Mouse (Mus musculus): ENCODE measurements around the gene Bach2.

The Bach2 gene

DNA sequence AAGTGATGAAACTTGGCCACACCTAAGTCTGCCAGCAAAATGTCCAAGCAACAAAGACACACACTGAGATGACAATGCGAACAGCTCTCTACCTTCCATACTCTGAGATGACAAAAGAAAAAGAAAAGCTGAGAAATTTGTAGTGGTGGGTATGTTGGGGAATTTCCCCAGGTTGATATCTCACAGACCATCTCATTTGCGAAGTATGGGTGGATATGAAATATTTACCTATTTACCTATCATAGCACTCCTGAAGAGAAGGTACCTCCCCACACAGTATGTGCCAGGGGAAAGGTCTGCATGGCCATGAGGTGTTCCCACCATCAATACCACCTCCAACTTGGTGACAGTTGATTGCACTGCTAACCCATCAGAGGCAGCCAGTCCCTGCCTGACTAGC lies 13.4 kb upstream of the Bach2 start:
- ATAC-seq (ENCODE audit: low TSS enrichment), result no peak

DNA sequence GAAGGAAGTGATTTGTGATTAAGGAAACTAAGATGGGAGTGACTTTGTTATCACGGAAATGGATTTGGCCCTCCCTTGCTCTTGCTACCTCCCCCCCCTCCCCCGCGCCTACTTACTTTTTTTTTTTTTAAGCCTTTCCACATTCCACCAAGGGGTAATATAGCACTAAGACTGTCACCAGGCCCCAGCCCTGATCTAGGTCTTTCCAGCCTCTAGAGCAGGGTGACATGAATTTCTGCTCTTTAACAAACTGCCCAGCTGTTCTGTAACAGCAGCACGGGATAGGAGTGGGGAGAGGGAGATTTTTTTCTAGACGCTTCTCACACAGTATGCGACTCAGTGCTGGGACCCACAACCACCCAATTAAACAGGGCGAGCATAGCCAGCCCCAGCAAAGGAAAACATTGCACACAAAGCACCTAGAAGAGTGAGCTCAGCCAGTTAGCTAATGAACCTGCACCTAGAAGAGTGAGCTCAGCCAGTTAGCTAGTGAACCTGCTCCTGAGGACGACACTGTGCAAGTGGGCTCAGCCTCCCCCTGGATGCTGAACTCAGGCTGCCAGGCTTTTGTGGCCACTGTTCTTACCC lies 10.5 kb upstream of the Bach2 start:
- no peak for ATAC-seq (ENCODE audit: low TSS enrichment)

DNA sequence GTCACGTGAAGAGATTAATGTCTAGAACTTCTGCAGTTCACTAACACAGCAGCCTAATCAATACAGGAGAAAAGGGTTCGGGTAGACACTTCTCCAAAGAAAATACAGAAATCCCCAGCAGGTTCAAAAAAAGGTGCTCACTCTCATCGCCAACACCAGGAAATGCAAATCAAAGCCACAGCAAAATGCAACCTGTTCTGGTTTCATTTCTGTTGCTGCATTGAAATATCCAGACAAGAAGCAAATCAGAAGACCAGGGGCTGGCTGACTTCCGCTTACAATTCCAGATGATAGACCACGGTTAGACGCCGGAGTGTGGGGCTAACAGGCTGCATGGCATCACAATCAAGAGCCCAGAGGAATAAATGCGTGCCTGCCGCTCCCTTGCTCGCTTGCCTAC lies 9.3 kb upstream of the Bach2 start:
- ATAC-seq (ENCODE audit: low TSS enrichment), result no peak

DNA sequence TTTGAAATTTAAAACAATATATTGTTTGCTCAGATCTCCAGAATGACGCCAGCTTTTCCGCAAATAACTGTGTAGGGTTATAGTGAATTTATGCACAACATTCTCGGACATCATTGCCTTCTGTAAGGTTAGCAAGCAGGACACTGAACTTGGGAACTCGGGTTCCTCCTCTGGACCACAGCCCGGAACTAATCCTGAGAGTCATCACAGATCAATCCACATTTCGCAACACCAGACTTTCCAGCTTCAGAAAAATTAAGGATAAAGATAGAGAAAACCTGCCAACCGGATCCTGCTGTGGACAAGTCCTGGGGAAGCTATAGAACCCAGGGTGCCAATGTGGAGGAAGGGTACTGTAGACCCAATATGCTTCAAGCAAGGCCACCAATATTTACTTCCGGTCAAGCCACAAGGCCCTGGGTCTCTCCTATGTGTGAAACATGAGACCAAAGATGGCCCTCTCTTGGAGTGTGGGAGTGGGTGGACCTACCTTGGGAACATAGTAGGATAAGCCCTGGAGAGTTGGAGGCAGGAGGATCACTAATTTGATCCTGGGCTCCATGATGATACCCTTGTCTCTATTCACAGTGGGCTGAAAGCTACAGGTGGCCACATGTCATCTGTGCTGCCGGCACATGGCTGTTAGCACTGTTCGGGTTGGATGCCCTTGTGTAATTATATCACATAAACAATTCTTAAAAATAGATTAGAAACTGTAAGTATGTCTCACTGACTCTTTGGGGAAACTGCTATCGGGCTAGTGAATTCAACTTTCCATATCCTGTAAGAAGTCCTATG lies 7.1 kb upstream of the Bach2 start:
- no peak for ATAC-seq (ENCODE audit: low TSS enrichment)

DNA sequence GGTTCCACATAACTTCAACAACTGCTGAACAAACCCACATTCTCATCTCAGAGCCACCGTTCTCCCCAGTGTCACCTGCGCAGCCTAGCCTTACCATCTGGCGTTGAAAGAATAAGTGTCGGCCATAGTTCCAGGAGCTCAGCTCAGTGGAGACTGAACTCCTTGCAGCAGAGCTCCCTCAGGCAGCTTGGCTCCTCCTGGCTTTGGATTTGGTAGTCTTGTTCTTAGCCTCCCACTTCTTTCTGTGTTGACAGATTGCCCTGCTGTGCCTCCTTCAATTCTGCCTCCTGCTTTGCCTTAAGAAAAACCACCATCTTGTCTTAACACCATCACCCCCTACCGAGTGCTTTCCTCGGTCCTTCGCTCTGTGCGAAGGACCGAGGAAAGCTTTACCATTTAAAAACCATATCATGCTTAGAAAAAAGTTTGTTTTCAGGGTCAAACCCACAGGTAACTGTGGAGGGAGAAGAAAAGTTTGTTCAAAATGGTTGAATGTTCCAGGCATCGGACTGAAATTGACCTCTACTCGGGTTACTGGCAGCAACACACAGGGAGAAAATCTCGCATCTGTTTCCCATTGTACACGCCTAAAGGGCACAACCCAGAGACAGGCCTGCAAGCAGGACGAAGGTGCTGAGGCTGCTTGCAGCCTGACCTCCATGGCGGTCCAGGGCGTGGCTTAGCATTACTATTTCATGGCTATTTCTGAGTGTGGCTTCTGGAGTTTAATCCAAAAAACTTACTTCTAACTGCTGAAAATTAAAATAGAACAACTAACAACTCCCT lies 2.5 kb upstream of the Bach2 start:
- ATAC-seq (ENCODE audit: low TSS enrichment), result peak; percentile 32

DNA sequence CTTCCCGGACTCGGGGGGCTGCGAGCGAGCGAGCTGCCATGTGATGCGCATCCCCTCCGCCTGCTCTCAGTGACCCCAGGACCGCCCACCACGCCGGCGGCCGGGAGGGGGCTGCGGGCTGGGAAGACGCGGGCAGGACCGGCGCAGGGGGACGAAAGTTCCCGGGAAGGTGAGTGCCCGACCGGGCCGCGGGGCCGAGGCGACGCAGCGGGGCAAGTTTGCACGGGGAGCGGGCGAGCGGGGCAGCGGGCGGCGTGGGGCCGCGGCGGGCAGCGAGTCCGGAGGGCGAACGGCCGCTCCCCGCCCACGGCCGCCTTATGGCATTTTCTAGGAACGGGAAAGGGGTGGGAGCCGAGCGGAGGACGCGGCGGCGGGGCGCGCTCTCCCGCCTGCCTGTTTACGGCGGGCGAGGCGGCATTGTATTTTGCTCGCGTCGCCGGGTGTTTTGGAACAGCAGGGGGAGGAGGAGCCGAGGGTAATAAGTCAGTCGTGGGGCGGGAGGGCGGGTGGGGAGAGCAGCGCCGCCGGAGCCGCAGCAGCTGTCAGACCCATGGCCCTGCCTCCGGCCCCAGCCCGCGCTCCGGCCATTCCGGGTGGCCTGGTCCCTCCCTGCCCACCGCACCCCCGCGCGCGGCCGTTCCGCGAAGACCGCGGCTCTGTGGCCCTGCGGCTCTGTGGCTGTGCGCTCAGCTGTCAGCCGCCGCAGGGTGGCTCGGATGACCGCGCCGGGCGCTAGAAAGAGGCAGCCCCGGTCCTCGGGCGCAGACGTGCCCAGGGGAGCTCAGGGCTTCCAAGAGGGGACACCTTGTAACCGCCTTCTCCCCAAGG lies 531 bp downstream of the Bach2 start:
- peak; percentile 29 for ATAC-seq (ENCODE audit: low TSS enrichment)

DNA sequence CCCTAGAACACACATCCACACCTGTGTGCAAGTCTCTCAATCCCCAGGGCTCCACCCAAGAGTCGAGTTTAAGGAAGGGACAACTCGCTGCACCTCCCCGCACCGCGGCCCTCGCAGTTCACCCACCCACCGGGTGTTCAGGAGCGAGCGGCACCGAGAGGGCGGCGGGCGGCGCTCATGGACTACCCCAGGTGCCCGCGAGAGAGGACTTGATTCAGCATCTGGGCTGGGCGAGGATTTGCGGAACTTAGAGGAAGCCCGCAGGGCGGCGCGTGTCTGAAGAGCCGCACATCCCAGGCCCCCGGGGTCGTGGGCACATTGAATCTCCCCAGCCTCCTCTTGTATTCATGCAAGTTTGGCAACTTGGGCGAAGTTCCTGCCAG lies 1.1 kb downstream of the Bach2 start:
- ATAC-seq (ENCODE audit: low TSS enrichment), result peak; percentile 55

DNA sequence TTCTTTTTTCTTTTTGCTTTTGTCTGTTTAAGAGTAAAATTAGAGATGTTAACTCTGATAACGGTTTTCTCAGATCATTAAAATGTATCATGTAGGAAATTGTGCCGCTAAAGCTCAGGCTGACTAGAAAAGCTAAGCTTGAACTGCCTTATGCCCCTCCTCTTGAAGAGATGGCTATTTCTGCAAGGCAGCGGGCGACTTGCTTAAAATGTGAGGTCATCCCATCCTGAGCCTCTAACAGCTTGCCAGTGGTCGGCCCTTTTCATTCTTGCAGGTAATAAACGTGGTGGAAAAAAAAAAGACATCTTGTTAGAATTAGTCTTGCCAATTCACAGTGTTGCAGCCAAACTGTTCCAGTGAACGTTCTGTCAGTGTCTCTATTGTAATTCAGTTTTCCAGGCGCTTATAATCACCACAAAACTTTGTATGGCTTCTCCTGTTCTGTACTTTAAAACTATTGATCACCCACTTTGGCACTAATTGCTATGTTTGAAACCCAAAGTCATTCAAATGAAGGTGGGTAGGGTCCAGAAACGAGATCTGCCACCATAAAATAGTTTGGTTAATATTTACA lies 1.9 kb downstream of the Bach2 start:
- no peak for ATAC-seq (ENCODE audit: low TSS enrichment)

DNA sequence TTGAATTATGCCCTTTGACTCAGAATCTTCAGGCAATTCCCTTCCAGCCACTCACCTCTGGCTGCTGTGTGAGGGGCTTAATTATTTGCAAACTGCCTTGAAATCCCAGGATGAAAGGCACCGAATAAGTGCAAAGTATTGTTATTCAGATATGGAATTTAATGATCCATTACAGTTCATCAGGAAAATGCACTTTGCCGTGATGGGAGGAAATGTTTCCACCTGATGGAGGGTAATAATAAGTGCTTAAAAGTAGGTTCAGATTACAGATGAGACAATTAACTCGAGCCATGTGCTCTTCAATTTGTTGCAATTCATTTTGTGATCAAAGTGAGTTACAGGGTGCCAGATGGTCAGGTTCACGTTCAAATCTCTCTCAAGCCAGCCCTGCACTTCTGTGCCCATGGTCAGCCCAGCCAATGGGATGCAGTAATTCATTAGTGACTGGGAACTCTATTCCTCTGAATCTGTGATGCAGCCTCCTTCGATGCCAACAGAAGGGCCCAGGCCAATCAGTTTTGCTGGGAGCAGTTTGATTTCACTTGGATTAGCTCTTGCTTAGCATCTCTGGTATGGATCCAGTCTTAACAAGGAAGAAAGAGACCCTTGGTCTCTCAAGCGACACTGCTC lies 2.9 kb downstream of the Bach2 start:
- no peak for ATAC-seq (ENCODE audit: low TSS enrichment)

DNA sequence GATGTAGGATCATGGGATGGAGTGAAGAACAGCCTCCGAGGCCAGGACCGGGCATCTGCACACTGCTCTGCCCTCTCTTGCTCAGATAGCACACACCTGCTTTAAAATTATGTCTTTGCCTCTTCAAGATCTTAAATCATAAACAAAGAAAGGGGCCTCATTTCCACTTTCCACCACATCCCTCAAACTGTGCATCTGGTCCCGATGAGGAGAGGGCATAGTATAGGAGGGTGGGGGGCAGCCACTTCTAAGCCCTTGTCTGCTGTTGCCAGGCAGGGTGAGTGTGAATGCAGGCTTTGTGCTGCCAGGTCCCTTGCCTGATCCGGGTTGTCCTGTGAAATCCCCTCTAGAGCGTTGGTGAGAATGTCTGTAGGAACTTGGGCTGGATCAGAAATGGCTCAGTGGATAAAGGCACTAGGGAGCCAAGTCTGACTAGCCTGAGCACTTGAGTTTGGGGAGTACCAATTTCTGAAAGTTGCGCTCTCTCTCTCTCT lies 3.6 kb downstream of the Bach2 start:
- no peak for ATAC-seq (ENCODE audit: low TSS enrichment)

DNA sequence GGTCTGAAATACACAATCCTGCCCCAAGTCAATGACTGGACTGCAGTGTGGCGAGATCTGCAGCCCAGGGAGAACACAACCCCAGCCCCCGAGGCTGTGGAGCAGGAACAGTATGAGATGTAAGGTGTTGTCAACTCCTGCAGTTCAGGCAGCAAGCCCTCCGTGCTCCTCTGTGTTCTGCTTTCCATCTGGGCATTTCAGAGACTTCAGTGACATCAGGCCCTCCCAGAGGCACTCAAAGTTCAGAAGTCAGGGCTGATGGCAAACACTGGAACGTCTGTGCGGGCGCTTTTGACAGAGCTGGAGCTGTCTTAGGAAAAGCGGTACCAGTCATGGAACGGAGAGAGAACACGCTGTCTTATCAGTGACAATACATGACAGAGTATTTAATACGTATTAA lies 4.9 kb downstream of the Bach2 start:
- ATAC-seq (ENCODE audit: low TSS enrichment), result no peak

DNA sequence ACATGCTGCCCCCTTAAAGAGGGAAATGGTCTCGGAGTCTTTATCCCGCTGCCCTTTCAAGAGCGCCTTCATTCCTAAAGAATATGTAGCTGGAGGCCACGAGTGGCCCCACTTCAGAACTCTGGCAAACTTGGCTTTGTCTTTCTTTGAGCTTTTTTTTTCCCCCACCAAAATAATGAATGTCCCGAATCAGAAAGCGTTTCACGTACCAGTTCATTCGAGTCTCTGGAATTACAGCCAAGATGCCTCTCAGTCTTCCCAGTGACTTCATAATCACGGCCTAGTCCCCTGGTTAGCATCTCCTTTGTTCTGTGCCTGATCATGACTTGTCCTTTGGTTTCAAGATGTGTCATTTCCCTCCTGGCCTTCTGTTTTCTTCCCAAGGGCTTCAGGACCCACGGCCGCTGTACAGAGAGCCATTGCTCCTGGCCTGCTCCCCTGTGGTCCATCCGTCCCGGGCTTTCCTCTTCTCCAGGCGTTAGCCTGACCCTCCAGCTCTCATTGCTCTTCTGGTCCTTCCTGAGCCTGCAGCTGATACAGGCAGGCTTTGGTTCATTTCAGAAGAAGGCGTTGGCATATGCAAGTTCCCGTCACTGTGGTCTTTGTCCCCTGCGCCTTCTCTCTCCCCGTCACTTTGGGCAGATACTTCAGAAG lies 5.6 kb downstream of the Bach2 start:
- ATAC-seq (ENCODE audit: low TSS enrichment), result no peak

DNA sequence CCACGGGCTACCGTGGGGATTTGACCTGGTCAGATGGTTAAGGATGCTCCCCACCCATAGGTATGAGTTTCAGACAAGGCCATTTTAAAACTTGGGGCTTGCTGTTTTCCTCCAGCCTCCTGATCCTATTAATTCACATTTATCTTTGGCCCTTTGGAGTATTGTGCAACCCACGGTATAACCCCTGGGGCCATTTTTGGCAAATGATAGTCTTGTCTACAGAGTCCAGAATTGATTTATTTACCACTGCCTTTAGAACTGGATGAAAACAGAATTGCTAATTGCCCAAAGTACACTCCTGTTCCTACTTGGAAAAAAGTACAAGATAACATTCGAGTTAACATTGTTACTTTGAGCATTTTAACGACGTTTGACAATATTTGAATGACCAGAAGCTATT lies 7.0 kb downstream of the Bach2 start:
- no peak for ATAC-seq (ENCODE audit: low TSS enrichment)

DNA sequence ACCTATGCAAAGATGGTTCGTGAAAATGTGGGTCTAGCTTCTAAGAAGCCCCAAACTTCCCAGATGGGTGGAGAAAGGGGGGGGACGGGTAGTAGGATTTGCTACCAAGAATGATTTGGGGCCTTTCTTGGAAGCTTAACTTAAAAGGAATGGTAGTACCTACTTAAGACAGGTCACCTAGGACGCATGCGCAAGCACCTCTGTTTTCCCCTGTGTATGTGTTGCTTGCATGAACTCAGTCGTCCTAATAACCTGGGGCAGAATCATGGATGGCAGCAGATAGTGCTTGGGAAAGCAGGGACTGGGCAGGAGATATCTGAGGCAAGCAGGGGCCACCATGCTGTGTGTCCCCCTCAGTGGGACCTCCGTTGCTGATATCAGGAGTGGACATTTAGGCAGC lies 7.4 kb downstream of the Bach2 start:
- no peak for ATAC-seq (ENCODE audit: low TSS enrichment)

DNA sequence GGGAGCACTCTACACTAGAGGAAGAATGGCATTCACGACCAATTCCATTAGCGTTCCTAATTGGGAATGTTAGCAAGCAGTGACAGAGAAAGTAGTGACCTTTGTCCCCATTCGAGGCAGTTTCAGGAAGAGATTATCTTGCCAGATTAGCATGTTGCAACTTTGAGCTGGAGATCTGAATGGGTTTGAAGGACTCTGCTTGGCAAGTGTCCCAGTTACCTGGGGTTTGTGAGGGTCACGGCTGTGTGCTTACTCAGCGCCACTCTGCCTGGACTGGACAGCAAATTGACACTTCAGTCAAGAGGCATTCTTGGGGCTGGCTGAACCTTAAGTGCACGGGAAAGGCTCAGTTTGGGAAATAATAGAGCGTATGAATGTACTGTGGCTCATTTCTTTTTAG lies 8.2 kb downstream of the Bach2 start:
- no peak for ATAC-seq (ENCODE audit: low TSS enrichment)

DNA sequence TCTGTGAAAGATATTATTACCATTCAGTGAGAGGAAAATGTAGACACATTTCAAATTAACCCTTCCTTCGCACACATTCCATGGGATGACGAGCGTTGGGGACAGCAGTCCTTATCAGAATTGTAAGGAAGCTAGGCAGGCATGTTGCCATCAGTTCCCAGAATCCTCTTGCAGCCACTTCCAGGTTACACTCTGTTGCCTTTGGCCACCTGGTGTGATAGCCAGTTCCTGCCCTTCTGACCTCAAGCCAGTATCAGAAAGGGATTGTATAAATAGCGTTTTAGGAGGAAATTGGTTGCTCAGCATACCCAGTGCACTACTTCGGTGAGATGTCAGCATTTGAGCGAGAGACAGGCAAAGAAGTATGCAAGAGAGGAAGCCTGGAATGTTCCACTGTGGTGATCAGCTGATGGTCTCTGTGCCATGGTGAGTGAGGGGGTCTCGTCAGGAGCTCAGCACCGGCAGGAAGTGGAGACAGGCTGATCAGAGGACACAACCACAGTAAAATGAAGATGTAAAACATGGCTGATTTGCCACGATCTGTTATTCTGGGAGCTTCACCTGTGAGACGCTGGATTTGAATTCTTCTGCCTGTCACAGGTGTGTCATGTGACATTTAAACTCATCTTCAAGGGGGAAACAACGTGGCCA lies 9.0 kb downstream of the Bach2 start:
- no peak for ATAC-seq (ENCODE audit: low TSS enrichment)

DNA sequence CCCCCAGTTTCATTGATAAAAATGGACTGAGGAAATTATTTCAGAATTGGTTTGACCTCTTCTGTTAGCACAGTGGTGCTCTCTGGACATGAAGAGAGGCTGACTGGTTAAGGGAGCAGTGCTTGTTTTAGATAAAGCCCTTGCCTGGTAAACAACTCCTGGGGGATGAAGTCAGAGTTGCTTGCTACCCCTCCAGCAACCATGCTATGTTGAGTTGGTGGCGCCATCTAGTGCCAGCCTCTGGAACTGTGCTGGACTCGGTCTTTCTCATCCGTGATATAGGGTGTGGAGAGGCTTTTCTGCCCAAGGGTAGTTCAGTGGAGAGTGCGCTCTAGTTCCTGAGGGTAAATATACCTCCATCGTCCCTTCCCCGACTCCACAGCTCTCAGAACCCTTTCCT lies 9.6 kb downstream of the Bach2 start:
- ATAC-seq (ENCODE audit: low TSS enrichment), result peak; percentile 29; the same call in 1 of the 2 replicates

DNA sequence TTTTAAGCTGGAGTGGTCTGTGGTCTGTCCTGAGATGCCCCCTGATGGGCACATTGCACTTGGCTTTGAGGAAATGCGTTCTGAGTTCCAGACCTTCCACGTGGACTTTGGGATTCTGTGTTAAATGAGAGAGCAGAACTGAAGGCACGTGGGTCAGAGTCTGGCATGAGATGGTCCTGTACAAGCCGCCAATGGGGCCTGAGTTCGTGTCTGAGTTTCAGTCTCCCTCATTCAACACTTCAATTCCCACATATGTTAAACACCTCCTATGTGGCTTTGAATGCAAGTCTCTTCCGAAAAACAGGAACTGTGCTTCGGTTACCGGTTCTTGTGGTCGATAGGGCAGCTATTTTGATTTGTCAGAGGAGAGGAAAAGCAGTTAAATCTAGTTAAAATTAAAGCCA lies 10.4 kb downstream of the Bach2 start:
- no peak for ATAC-seq (ENCODE audit: low TSS enrichment)

DNA sequence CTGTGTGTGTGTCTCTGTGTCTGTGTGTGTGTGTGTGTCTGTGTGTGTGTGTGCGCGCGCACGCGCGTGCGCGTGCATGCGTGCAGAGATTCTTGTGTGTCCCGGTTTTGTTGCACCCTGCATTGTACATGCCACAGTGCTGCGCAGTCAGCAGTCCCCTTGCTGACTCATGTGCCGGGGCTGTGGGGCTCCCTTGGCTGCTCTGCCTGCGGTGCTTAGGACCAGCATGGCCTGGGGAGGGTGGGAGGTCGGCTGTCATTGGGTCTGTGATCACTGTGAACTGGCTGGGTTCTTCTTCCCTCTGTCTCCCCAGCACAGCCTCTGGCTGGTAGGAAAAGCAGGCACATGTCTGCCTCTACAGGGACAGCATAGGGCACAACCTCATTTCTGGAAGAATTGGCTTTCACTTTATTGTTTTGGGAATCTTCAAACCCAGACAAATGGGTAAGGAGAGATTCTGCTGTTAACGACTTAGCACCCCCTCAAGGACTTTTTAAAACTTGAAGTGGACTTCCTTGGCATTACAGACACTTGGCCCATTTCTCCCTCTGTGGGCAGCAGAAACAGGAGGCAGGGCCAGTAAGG lies 11.2 kb downstream of the Bach2 start:
- ATAC-seq (ENCODE audit: low TSS enrichment), result peak; percentile 35

All from frontal cortex, adult (tissue).